8 mouse cellular contexts compared by ENCODE assay signal in genomic region chr2:73910571-73911174, GRCm38 (mm10). TPM values are rescaled to one million over a fixed set of nuclear protein-coding genes. Genes with fewer than 3 reads are reported as not detected.
DNase-seq lines count a peak whose midpoint lies in the region; ATAC-seq lines count a peak whose summit lies in the region.

No protein-coding gene starts in this region.

- peaks cover 28% of the 10 kb centered on the region for H3K36me3 ChIP-seq in hindbrain, embryonic 15.5 days
- H3K36me3 ChIP-seq in megakaryocyte, embryonic 14.5 days (replicated peaks; ENCODE audit: low read length): peaks cover 38% of the 10 kb centered on the region

- H3K4me1 ChIP-seq in hindbrain, embryonic 15.5 days (replicated peaks): peaks cover 14% of the 10 kb centered on the region
- peaks cover 29% of the 10 kb centered on the region for H3K4me1 ChIP-seq in megakaryocyte, embryonic 14.5 days

- peak; percentile 65; the same call in 1 of the 2 replicates for ATAC-seq in hindbrain, embryonic 15.5 days (ENCODE audit: low FRiP score, low read depth)

- H3K9me3 ChIP-seq in hindbrain, embryonic 15.5 days: no peaks in the 10 kb centered on the region
- H3K9me3 ChIP-seq in megakaryocyte, embryonic 14.5 days: no peaks in the 10 kb centered on the region

- peak overlapping the region; percentile 91 for H3K27ac ChIP-seq in hindbrain, embryonic 15.5 days (replicated peaks)

- H3K4me2 ChIP-seq in hindbrain, embryonic 15.5 days: peak overlapping the region; percentile 60

- H3K9ac ChIP-seq in hindbrain, embryonic 15.5 days: peak overlapping the region; percentile 100

- WGBS in hindbrain, embryonic 15.5 days: under 1% methylated on average over 40 of the region's 50 CpGs

- peak overlapping the region; percentile 99 for H3K4me3 ChIP-seq in hindbrain, embryonic 15.5 days
- H3K4me3 ChIP-seq in megakaryocyte, embryonic 14.5 days (replicated peaks): peak overlapping the region; percentile 98

- no peaks in the 10 kb centered on the region for H3K27me3 ChIP-seq in hindbrain, embryonic 15.5 days
- no peaks in the 10 kb centered on the region for H3K27me3 ChIP-seq in megakaryocyte, embryonic 14.5 days (replicated peaks)

- peak; percentile 21 for DNase-seq in T-cell, adult 2 months (ENCODE audit: low spot score)
- peak; percentile 48 to 60 for DNase-seq in cerebellum, postnatal 36 days
- DNase-seq in gastrocnemius, adult 18-20 months (ENCODE audit: low spot score): peak; percentile 42
- DNase-seq in left cerebral cortex, adult 8-10 months (ENCODE audit: low spot score in 2 of 2): peak; percentile 31 to 34
- peak; percentile 69 for DNase-seq in right cerebral cortex, postnatal 14 days
- DNase-seq in urinary bladder, postnatal 4 days (ENCODE audit: low spot score in 2 of 2): peak; percentile 36 to 74

RNA-seq across cellular contexts. Expression of gene Atp5g3, which starts 0.5 kb away (rescaled TPM):
- 1,000 to 10,000 TPM; 1,056 to 1,184 TPM for total RNA-seq in gastrocnemius, adult 18-20 months (2021)
- 1,149 and 1,194 TPM in 2 replicates for polyA plus RNA-seq in hindbrain, embryonic 15.5 days (2015; fragmentation: Nextera tagmentation; extraction: Ambion mirVana)
- total RNA-seq in left cerebral cortex, adult 8-10 months (2022): 100 to 1,000 TPM; 466 to 555 (median 507) TPM
- 451 and 1,553 TPM in 2 replicates for polyA plus RNA-seq in megakaryocyte, embryonic 14.5 days (2012; ENCODE audit: insufficient read depth, low replicate concordance)

RNA-seq across cellular contexts. Expression of gene Atf2, which starts 18.2 kb away (rescaled TPM):
- total RNA-seq in gastrocnemius, adult 18-20 months (2021): 10 to 100 TPM; 22.1 to 27.4 TPM
- polyA plus RNA-seq in hindbrain, embryonic 15.5 days (2015; fragmentation: Nextera tagmentation; extraction: Ambion mirVana): 103 and 104 TPM in 2 replicates
- total RNA-seq in left cerebral cortex, adult 8-10 months (2022): 100 to 1,000 TPM; 148 to 185 (median 165) TPM
- 3.1 and 3.2 TPM in 2 replicates for polyA plus RNA-seq in megakaryocyte, embryonic 14.5 days (2012; ENCODE audit: insufficient read depth, low replicate concordance)

Comparison
In these comparisons a context has a peak if more than half of its experiments do, and no peak if none do; other contexts are left out.
1. Peak in every context shown above with its lines: DNase-seq, ATAC-seq, H3K4me3 ChIP-seq and H3K27ac ChIP-seq.
2. RNA of gene Atf2, which starts 18.2 kb away (total RNA-seq): 148 to 185 TPM in left cerebral cortex, adult 8-10 months; 22.1 to 27.4 TPM in gastrocnemius, adult 18-20 months; every median in the first group is over 4 times any median in the second.